In the genomic region with DNA sequence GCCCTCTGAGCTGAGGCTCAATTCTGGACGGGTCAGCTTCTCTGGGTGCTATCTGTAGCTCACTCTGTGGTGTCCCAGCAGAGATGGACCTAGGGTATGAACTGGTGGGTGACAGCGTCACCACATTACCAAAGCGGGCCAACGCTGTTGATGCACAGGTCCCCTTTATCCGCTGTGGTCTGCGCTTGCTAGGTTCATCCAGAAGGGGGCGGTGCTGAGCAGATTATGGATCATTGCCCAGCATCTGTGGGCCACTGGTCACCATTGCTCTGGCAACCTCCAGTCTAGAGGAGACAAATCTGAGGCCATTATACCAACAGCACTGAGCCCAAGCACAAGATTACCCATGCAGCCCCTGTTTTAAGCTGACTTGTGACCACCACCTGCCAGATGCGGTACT, we compare ENCODE assay signal across 8 mouse cellular contexts.
DNase-seq lines count a peak whose midpoint lies in the region; ATAC-seq and TF ChIP-seq lines count a peak whose summit lies in the region.

No protein-coding gene starts in this region.

- H3K36me3 ChIP-seq in heart, embryonic 12.5 days = no peaks in the 10 kb centered on the region
- H3K36me3 ChIP-seq in spleen, adult 2 months (ENCODE audit: control insufficient read depth, insufficient read depth, low read length) = no peaks in the 10 kb centered on the region

- H3K27me3 ChIP-seq in heart, embryonic 12.5 days (replicated peaks) = peaks cover 15% of the 10 kb centered on the region; the same call in 1 of the 2 replicates
- H3K27me3 ChIP-seq in spleen, adult 2 months (ENCODE audit: control insufficient read depth, insufficient read depth, low read length) = no peaks in the 10 kb centered on the region

- 42% methylated on average over 8 of the region's 8 CpGs for WGBS in heart, embryonic 12.5 days
- WGBS in spleen, adult 2 months = 56% methylated on average over 8 of the region's 8 CpGs

- TF ChIP-seq POLR2A in spleen, adult 2 months (IDR thresholded peaks at IDR 0.05; ENCODE audit: low read depth, low read length) = no peak

- DNase-seq in heart, postnatal 36 days = peak; percentile 9 to 26
- DNase-seq in spleen, adult 2 months (ENCODE audit: low read depth in 1 of 2, low spot score in 2 of 2) = no peak
- DNase-seq in spleen, postnatal 14 days (ENCODE audit: low spot score in 2 of 2) = no peak
- DNase-seq in embryo, embryonic 11.5 days (ENCODE audit: low read depth, low spot score) = peak; percentile 11
- DNase-seq in thymus, postnatal 4 days = peak; percentile 40
- DNase-seq in frontal cortex, postnatal 36 days (ENCODE audit: low spot score in 2 of 2) = no peak
- DNase-seq in urinary bladder, postnatal 14 days (ENCODE audit: low spot score) = no peak

- intact Hi-C loops in heart, postnatal 36 days (cut with DNase I) = no loop called here

- H3K9me3 ChIP-seq in heart, embryonic 12.5 days (replicated peaks) = no peaks in the 10 kb centered on the region

- no peaks in the 10 kb centered on the region for H3K4me1 ChIP-seq in heart, embryonic 12.5 days (replicated peaks)
- H3K4me1 ChIP-seq in spleen, adult 2 months (ENCODE audit: control insufficient read depth, insufficient read depth, insufficient read length) = no peaks in the 10 kb centered on the region

- no peak for ATAC-seq in heart, embryonic 12.5 days (ENCODE audit: insufficient number of reproducible peaks, low FRiP score)

- no peak overlapping the region for H3K4me2 ChIP-seq in heart, embryonic 12.5 days

- no peak overlapping the region for H3K27ac ChIP-seq in heart, embryonic 12.5 days (ENCODE audit: poor library complexity, severe bottlenecking)
- H3K27ac ChIP-seq in spleen, adult 2 months (ENCODE audit: insufficient read depth, low read length) = no peak overlapping the region

- H3K9ac ChIP-seq in heart, embryonic 12.5 days = no peak overlapping the region

- TF ChIP-seq CTCF in spleen, adult 2 months (IDR thresholded peaks at IDR 0.05; ENCODE audit: extremely low read depth, insufficient read depth, insufficient read length, insufficient replicate concordance) = peak; percentile 1; the same call in 1 of the 2 replicates

- no peak overlapping the region for H3K4me3 ChIP-seq in heart, embryonic 12.5 days
- H3K4me3 ChIP-seq in spleen, adult 2 months (ENCODE audit: extremely low read depth, insufficient read depth, insufficient read length) = no peak overlapping the region

Comparison
In these comparisons a context has a peak if more than half of its experiments do, and no peak if none do; other contexts are left out.
1. DNase-seq: peak in heart, postnatal 36 days (2 of 2), embryo, embryonic 11.5 days (single experiment) and thymus, postnatal 4 days (single experiment); none in spleen, adult 2 months (0 of 2), spleen, postnatal 14 days (0 of 2), frontal cortex, postnatal 36 days (0 of 2) and urinary bladder, postnatal 14 days (single experiment).